Mouse (Mus musculus) brain, embryonic 18.5 days (tissue): ENCODE measurements around the gene Hsp90ab1.
A peak's percentile ranks its signal among the peaks of the same experiment; 100 is the strongest.

ENCODE experiments used
- DNase-seq: peaks from one replicate; pipeline ENCODE4 v3.0.0-alpha.2; 2012; ENCODE audit warnings: low read depth, low spot score

Hsp90ab1 gene

DNA sequence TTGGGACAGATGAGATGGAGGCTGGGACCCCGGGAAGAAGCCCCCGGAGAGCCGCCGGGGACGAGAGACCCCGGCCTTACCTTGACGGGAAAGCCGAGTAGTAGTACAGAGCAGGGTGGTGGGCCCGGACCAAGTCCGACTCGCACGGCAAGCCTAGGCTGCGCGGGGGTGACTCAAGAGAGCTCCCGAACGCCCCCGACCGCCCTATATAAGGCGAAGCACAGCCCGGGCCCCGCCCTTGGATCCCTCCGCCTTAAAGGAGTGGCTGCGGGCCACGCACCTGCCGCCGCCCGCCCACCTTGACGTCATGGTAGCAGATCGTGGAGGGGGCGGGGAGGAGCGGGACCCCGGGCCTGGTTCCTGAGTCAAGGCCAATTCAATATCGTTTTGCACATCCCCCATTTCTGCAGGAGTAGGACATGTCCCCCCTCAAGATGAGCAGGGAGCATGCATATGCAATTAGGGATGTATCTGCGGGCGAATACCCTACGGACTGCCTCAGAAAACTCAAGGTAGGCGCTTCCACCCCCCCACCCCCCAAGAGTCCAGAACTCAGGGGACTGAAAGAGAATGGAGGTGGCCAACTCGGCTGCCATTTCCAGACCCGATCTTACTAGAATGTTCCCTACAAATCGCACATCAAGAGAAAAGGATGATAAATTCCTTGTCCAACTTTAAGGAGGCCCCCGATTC, at the start of gene Hsp90ab1:
Hsp90ab1 (minus strand) TSS at position 185 of the 693 bp plus-strand sequence.
- peak; percentile 95 for DNase-seq

GRCm38 (mm10) chr17:45619386-45620256, 46.5 kb upstream of the Hsp90ab1 start:
- DNase-seq: no peak

DNA sequence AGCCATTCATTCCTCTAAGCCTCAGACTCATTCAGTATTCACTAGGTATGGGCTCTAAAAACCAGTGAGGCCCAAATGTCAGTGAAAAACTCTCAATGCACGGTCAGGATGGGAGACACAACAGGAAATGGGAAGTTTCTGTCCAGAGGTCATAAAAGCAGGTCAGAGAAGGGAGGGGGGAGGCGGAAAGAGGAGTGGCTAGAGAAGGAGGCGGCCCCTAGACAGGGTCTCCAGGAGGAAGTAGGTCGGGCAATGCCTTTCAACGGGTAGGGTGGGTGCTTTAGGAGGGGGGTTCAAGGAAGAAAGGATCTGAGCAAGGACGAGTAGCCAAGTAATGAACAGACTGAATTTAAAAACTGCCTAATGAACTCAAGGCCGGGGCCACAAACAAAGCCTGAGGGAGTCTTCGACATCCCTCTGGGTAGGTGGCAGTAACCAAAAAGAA, 45.9 kb upstream of the Hsp90ab1 start:
- no peak for DNase-seq

DNA sequence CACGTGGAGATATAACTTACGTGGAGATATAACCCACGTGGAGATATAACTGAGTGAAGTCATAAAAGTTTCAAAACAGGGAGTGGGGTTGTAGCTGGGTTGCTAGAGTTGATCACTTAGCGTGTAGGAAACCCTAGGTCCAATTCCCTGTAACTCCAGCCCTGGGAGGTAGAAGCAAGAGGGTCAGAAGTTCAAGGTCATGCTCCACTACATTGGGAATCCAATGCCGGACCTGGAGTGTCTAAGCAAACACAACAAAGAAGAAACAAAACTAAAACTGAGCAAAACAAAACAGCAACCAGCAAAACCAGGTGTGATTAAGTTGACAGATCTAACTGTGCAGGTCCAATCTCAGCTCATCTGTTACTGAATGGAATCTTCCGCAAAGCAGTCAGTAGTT, 44.6 kb upstream of the Hsp90ab1 start:
- DNase-seq: no peak

DNA sequence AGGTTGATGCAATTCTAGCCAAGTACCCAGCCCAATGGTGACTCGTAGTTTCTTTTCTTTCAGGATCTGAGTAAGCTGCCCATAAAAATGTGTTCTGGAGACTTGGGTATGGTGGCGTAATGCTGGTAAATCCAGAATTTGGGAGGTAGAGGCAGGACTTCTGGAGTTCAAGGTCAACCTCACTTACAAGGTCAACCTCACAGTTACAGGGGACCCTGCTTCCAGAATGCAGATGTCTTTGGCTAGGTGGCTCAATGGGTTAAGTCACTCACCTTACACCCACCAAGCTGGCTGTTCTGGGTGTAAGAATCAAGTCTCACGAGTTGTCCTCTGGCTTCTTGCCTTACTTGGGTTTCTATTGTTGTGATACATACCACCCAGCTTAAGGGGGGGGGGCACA, 43.6 kb upstream of the Hsp90ab1 start:
- DNase-seq: no peak

- DNase-seq: no peak
Measured at GRCm38 (mm10) chr17:45616046-45616650, 43.1 kb upstream of the Hsp90ab1 start.

- DNase-seq: no peak
Measured at GRCm38 (mm10) chr17:45612921-45613320, 39.9 kb upstream of the Hsp90ab1 start.

GRCm38 (mm10) chr17:45612008-45612407, 38.9 kb upstream of the Hsp90ab1 start:
- DNase-seq: no peak

GRCm38 (mm10) chr17:45610144-45610866, 37.2 kb upstream of the Hsp90ab1 start:
- no peak for DNase-seq

DNA sequence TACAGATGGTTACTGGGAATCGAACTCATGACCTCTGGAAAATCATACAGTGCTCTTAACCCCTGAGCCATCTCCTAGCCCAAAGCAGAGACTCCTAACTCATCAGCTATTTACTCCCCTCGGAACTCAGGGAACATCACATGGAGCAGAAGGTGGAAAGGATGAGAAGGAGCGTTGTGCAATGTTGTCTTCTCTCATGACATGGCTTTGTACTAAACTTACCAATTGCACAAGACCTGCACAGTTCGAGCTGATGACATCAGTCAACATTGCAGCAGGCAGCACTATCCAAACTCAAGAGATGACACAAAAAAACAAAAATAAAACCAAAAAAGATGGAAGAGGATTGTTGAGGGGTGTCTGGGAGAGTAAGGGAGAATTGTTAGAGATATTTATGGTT, 35.3 kb upstream of the Hsp90ab1 start:
- DNase-seq: no peak

DNA sequence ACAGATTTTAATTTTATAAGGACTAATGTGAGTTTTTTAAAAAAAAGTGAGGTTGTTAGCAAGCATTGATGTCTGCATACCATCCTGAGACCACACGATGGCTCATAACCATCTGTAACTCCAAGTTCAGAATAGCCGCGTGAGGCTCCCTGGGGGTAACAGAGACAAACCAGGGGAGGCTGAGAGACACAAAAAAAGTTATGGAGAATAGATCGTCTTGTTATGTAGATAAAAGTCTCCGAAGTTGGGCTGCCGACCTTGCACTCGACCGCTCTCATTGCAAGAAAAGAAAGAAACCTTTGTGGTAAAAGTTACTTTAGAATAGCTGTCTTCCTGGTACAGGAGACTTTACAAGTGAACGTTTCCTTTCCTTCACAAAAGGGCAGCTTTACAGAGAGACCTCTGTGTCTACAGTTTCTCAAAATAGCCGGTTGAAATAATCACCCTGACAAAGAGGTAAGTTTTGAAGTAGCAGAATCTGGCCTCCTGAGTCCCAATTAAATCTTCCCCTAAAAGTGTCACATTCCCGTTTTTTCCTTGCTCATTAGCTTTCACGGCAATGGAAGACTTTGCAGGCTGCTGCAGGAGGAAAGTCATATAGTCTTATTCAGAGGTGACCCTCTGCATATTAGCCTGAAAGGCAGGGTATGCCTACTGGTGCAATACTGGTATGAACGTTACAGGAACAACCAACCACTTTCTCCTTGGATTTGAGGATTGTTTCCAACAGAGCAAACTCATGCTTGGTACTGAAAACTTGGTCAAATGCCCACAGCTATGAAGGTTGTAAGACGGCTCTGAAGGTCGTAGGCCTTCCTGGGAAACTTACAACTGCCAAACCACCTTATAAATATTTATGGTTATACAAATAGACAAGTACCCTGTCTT, 34.2 kb upstream of the Hsp90ab1 start:
- DNase-seq: no peak

DNA sequence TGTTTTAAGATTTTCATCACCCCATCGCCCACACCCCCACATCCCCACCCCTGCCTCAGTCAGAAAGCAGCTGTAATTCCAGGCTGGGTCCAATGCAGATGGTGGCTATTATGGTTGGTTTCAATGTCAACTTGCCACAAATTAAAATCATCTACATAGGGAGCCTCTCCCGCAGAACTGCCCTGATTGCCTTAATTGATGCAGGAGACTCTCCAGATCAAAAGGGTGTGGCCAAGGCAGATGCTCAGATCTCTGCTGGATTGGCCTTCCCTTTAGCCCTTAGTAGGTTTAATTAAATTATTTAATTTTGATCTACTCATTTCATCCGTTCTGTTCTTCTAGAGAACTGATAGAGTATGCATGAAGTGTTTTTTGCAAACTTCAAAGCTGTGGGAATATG, 29.9 kb upstream of the Hsp90ab1 start:
- DNase-seq: no peak

- no peak for DNase-seq
Measured at GRCm38 (mm10) chr17:45601877-45602304, 28.8 kb upstream of the Hsp90ab1 start, which contains the start of gene Mymx. Mymx (minus strand) TSS chr17:45602102.

GRCm38 (mm10) chr17:45601325-45601724, 28.3 kb upstream of the Hsp90ab1 start:
- no peak for DNase-seq

- no peak for DNase-seq
Measured at GRCm38 (mm10) chr17:45600267-45600666, 27.2 kb upstream of the Hsp90ab1 start.

GRCm38 (mm10) chr17:45599446-45600242, 26.6 kb upstream of the Hsp90ab1 start, which contains the start of gene Slc29a1:
Slc29a1 (minus strand) TSS chr17:45599606.
- DNase-seq: no peak

GRCm38 (mm10) chr17:45598891-45599290, 25.8 kb upstream of the Hsp90ab1 start:
- no peak for DNase-seq

DNA sequence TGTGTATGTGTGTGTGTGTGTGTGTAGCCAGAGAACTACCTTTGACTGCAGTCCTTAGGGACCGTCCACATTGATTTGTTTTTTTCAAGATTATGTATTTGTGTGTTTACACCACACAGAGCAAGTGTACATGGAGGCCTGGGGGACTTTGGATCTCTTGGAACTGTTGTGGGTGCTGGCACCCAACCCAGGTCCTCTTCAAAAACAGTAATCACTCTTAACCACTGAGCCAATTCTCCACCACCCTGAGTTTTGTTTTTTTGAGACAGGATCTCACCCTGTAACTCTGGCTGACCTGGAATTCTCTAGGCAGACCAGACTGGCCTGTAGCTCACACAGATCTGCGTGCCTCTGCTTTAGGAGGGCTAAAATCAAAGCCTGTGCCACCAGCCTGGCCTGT, 25.3 kb upstream of the Hsp90ab1 start:
- no peak for DNase-seq

GRCm38 (mm10) chr17:45597787-45598186, 24.7 kb upstream of the Hsp90ab1 start:
- DNase-seq: no peak
